Mouse (Mus musculus) gastrocnemius, adult 2 months (tissue): Measurements from ENCODE around the gene Sbp. TPM values are rescaled to one million over a fixed set of nuclear protein-coding genes. Genes with fewer than 3 reads are reported as not detected.

Source experiments
- DNase-seq: peaks from one replicate; pipeline ENCODE4 v3.0.0; 2022
- H3K27ac ChIP-seq: fragments of 200-600 bp; 2 replicates; pipeline ENCODE4 v1.8.1; 2022; ENCODE audit warnings: mild to moderate bottlenecking
- H3K4me3 ChIP-seq: fragments of 200-600 bp; 2 replicates; pipeline ENCODE4 v1.8.1; 2022; ENCODE audit warnings: mild to moderate bottlenecking, moderate library complexity
- CTCF ChIP-seq: fragments of 200-600 bp; IDR thresholded peaks from 2 replicates; pipeline ENCODE4 v1.8.1; 2022; ENCODE audit warnings: antibody characterized with exemption, mild to moderate bottlenecking, moderate library complexity
- intact Hi-C: fragments of 180-260 bp; cut with DNase I; formaldehyde crosslinking; loops from one replicate; pipeline ENCODE4 v1.15.1; 2025
- total RNA-seq, 2 experiments: library from RNA; stranded (reverse); gene quantifications; 2 replicates each; pipeline ENCODE4 v1.2.3; 2021

Gene Sbp
- total RNA-seq, 2 experiments from 2014 or later = not detected

- no peak for TF ChIP-seq CTCF
- H3K27ac ChIP-seq = no peak overlapping the region
- intact Hi-C loops = no loop called here
- no peak for DNase-seq
- H3K4me3 ChIP-seq = no peak overlapping the region
Measured at GRCm38 (mm10) chr17:23966658-23967401, 25.4 kb downstream of the Sbp start.

- no peak for DNase-seq
- no peak for TF ChIP-seq CTCF
- H3K27ac ChIP-seq = no peak overlapping the region
- no peak overlapping the region for H3K4me3 ChIP-seq
- intact Hi-C loops = no loop called here
Measured at GRCm38 (mm10) chr17:23968780-23969179, 27.3 kb downstream of the Sbp start.

GRCm38 (mm10) chr17:23969231-23969630 lies 27.8 kb downstream of the Sbp start:
- peak; percentile 70 for DNase-seq
- peak; percentile 80 for TF ChIP-seq CTCF
- intact Hi-C loops = no loop called here
- H3K27ac ChIP-seq = no peak overlapping the region
- no peak overlapping the region for H3K4me3 ChIP-seq

GRCm38 (mm10) chr17:23971315-23971714 lies 29.8 kb downstream of the Sbp start:
- Histone ChIP-seq H3K4me3 (no peak overlapping the region), H3K27ac (no peak overlapping the region)
- no peak for TF ChIP-seq CTCF
- DNase-seq = no peak
- intact Hi-C loops = no loop called here

GRCm38 (mm10) chr17:23976665-23977064 lies 35.2 kb downstream of the Sbp start:
- no peak for DNase-seq
- Histone ChIP-seq H3K27ac (no peak overlapping the region), H3K4me3 (no peak overlapping the region)
- intact Hi-C loops = no loop called here
- no peak for TF ChIP-seq CTCF

- Histone ChIP-seq H3K27ac (no peak overlapping the region), H3K4me3 (no peak overlapping the region)
- TF ChIP-seq CTCF = no peak
- intact Hi-C loops = no loop called here
- DNase-seq = no peak
Measured at GRCm38 (mm10) chr17:23979471-23979870, 38.0 kb downstream of the Sbp start.

- DNase-seq = no peak
- no peak within 1 kb of the TSS for H3K27ac ChIP-seq
- TF ChIP-seq CTCF = no peak
- no peak within 1 kb of the TSS for H3K4me3 ChIP-seq
- intact Hi-C loops = no loop called here
Measured at GRCm38 (mm10) chr17:23980297-23980909, 38.9 kb downstream of the Sbp start, which contains the start of gene Prss30. Gene Prss30 (minus strand): TSS chr17:23980566.

GRCm38 (mm10) chr17:23982912-23983311 lies 41.4 kb downstream of the Sbp start:
- H3K4me3 ChIP-seq = no peak overlapping the region
- intact Hi-C loops = no loop called here
- DNase-seq = no peak
- H3K27ac ChIP-seq = no peak overlapping the region
- TF ChIP-seq CTCF = no peak

- no peak for DNase-seq
Measured at GRCm38 (mm10) chr17:23984989-23985388, 43.5 kb downstream of the Sbp start.

GRCm38 (mm10) chr17:23989802-23990201 lies 48.3 kb downstream of the Sbp start:
- no peak overlapping the region for H3K27ac ChIP-seq
- no peak for TF ChIP-seq CTCF
- intact Hi-C loops = no loop called here
- no peak overlapping the region for H3K4me3 ChIP-seq
- DNase-seq = no peak

More at GRCm38 (mm10) chr17:23984989-23985388, 43.5 kb downstream of the Sbp start:
- no peak overlapping the region for H3K27ac ChIP-seq
- no peak for TF ChIP-seq CTCF
- H3K4me3 ChIP-seq = no peak overlapping the region
- intact Hi-C loops = no loop called here

- H3K4me3 ChIP-seq = peak overlapping the region; percentile 32; the same call in 1 of the 2 replicates
- no peak for TF ChIP-seq CTCF
- intact Hi-C loops = no loop called here
- DNase-seq = peak; percentile 12
- H3K27ac ChIP-seq = no peak overlapping the region
Measured at GRCm38 (mm10) chr17:23992789-23993553, 51.5 kb downstream of the Sbp start.

GRCm38 (mm10) chr17:23993559-23994428 lies 52.3 kb downstream of the Sbp start:
- peak; percentile 66 for TF ChIP-seq CTCF
- intact Hi-C loops = no loop called here
- no peak overlapping the region for H3K27ac ChIP-seq
- peak; percentile 90 for DNase-seq
- peak overlapping the region; percentile 32; the same call in 1 of the 2 replicates for H3K4me3 ChIP-seq
